Comparison of ENCODE assay signal across 24 mouse cellular contexts in genomic region chr1:119807707-119808106, GRCm38 (mm10).
"Had no signal": no experiment of that assay in that cellular context is flagged by ENCODE, and none has a peak within 500 bp of the region (broad histone marks: within the 10 kb centered on the region; RNA-seq: fewer than 3 reads in every experiment).

No protein-coding gene starts in this region.

- H3K9me3 ChIP-seq: heart, embryonic 10.5 days; heart, embryonic 12.5 days; hindbrain, embryonic 10.5 days; hindbrain, embryonic 12.5 days; limb, embryonic 13.5 days; limb, embryonic 15.5 days; liver, embryonic 13.5 days; liver, embryonic 15.5 days had no signal

- H3K36me3 ChIP-seq: heart, embryonic 10.5 days; heart, embryonic 12.5 days; hindbrain, embryonic 10.5 days; hindbrain, embryonic 12.5 days; limb, embryonic 13.5 days; limb, embryonic 15.5 days; liver, embryonic 13.5 days; liver, embryonic 15.5 days had no signal

- DNase-seq: gastrocnemius, adult 2 months; gastrocnemius, postnatal 10 days; gastrocnemius, postnatal 25 days; heart, adult 18-20 months; heart, postnatal 10 days; heart, postnatal 4 days; kidney, adult 11 months; kidney, adult 2 months; kidney, postnatal 10 days; kidney, postnatal 25 days; layer of hippocampus, adult 9-11 months; layer of hippocampus, postnatal 36 days; left cerebral cortex, postnatal 4 days; liver, embryonic 13.5 days had no signal

- ATAC-seq: hindbrain, embryonic 16.5 days; intestine, embryonic 16.5 days had no signal

- H3K4me2 ChIP-seq: heart, embryonic 12.5 days; hindbrain, embryonic 12.5 days; hindbrain, embryonic 14.5 days; limb, embryonic 13.5 days; limb, embryonic 15.5 days; liver, embryonic 13.5 days; liver, embryonic 15.5 days had no signal

- H3K4me1 ChIP-seq: heart, embryonic 12.5 days; hindbrain, embryonic 10.5 days; hindbrain, embryonic 12.5 days; limb, embryonic 13.5 days; limb, embryonic 15.5 days; liver, embryonic 15.5 days had no signal

- H3K27ac ChIP-seq: gastrocnemius, adult 2 months; heart, embryonic 10.5 days; hindbrain, embryonic 10.5 days; hindbrain, embryonic 12.5 days; hindbrain, embryonic 14.5 days; limb, embryonic 13.5 days; limb, embryonic 15.5 days; liver, embryonic 13.5 days; liver, embryonic 15.5 days had no signal

- H3K27me3 ChIP-seq: heart, embryonic 12.5 days; hindbrain, embryonic 12.5 days; limb, embryonic 13.5 days; limb, embryonic 15.5 days; liver, embryonic 13.5 days; liver, embryonic 15.5 days had no signal

- H3K4me3 ChIP-seq: gastrocnemius, adult 2 months; heart, embryonic 10.5 days; heart, embryonic 12.5 days; hindbrain, embryonic 10.5 days; hindbrain, embryonic 12.5 days; limb, embryonic 13.5 days; limb, embryonic 15.5 days; liver, embryonic 13.5 days; liver, embryonic 15.5 days had no signal

- H3K9ac ChIP-seq: heart, embryonic 12.5 days; hindbrain, embryonic 12.5 days; hindbrain, embryonic 14.5 days; limb, embryonic 13.5 days; limb, embryonic 15.5 days; liver, embryonic 13.5 days; liver, embryonic 15.5 days had no signal
